Mouse (Mus musculus) embryonic facial prominence, embryonic 10.5 days (tissue): ENCODE measurements around the gene Zdhhc14. TPM values are rescaled to one million over a fixed set of nuclear protein-coding genes. Genes with fewer than 3 reads are reported as not detected.

Experiments used
- DNase-seq: peaks from one replicate; pipeline ENCODE4 v3.0.0-alpha.2; 2017; ENCODE audit warnings: low spot score
- H3K27ac ChIP-seq: fragments of 300-500 bp; sonication (generic); replicated peaks from 2 replicates; pipeline ENCODE4 v1.5.1; 2016; ENCODE audit warnings: mild to moderate bottlenecking
- H3K27me3 ChIP-seq: fragments of 300-500 bp; sonication (generic); replicated peaks from 2 replicates; pipeline ENCODE4 v1.6.1; 2016; ENCODE audit warnings: low read depth, mild to moderate bottlenecking; ENCODE audit not compliant: poor library complexity, severe bottlenecking
- H3K36me3 ChIP-seq: fragments of 300-500 bp; sonication (generic); replicated peaks from 2 replicates; pipeline ENCODE4 v1.6.1; 2016; ENCODE audit warnings: mild to moderate bottlenecking, moderate library complexity
- H3K4me1 ChIP-seq: fragments of 300-500 bp; sonication (generic); 2 replicates; pipeline ENCODE4 v1.6.1; 2016
- H3K4me3 ChIP-seq: fragments of 300-500 bp; sonication (generic); 2 replicates; pipeline ENCODE4 v1.5.1; 2016; ENCODE audit warnings: mild to moderate bottlenecking, moderate library complexity
- H3K9me3 ChIP-seq: fragments of 300-500 bp; sonication (generic); 2 replicates; pipeline ENCODE4 v1.6.1; 2016; ENCODE audit warnings: mild to moderate bottlenecking
- WGBS: fragments of 180-500 bp; shearing (Covaris S2); methylation state at CpG from one replicate; pipeline ENCODE4 v1.1.7; 2016; 5-methylcytosine and 5-hydroxymethylcytosine counted together
- polyA plus RNA-seq: library from polyadenylated mRNA; unstranded; fragments of >200 nt; fragmentation: Nextera tagmentation; extraction: Ambion mirVana; gene quantifications from 2 replicates; pipeline ENCODE4 v1.2.1, GENCODE M21; 2016

Gene Zdhhc14
- polyA plus RNA-seq, 1 experiment from 2014 or later, result 1.2 TPM

DNA sequence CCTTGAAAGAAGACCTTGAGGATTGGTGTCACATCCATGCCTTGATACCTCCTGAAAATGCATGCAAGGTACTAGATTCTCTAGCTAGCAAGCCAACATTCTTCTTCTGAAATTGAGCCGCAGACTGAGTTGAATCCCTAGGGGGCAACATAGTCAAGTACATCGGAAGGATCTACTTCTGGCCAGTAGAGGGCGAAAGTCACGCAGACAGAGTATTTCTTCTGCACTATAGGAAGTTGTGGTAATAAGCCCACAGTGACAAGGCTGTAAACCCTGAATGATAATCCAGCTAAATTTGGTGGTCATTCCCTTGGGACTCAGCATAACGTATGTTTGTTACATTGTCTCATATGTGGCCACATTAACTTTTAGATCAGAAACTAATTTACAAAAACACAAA lies 303.5 kb downstream of the Zdhhc14 start:
- 6% methylated on average over 5 of the region's 5 CpGs for WGBS
- DNase-seq, result peak; percentile 74
- H3K9me3 ChIP-seq, result no peaks in the 10 kb centered on the region
- H3K4me3 ChIP-seq, result no peak overlapping the region
- 0 out of 2 replicates have a peak, but pooled peaks cover 6% of the 10 kb centered on the region for H3K27me3 ChIP-seq
- peaks cover 19% of the 10 kb centered on the region for H3K4me1 ChIP-seq
- no peaks in the 10 kb centered on the region for H3K36me3 ChIP-seq
- H3K27ac ChIP-seq, result no peak overlapping the region

DNA sequence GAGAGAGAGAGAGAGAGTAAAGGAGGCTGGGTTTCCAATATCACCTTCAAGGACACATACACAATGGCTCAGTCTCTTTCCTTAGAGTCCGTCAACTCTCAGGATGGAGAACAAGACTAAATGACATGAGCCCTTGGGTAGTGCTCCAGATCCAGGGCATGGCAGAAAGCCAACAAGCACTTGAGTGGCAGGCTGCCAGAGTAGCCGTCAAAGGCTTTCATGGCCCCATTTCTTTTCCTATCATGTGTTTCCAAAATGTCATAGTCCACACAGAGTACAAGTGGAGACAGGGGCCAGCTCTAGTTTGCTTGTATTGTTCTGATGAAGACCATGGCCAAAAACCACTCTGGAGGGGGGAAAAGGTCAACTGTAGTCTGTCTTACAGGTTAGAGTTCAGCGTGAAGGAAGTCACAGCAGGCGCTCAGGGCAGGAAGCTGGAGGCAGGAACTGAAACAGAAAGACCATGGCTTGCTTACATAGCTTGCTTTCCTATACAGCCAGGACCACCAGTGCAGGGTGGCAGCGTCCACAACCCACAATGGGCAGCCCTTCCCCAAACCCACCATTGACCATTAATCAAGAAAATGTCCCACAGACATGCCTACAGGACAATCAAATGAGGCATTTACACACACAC lies 304.9 kb downstream of the Zdhhc14 start:
- Histone ChIP-seq H3K4me3 (no peak overlapping the region), H3K27ac (0 out of 2 replicates have a peak overlapping the region, but pooled peaks have one; percentile 19), H3K27me3 (0 out of 2 replicates have a peak, but pooled peaks cover 6% of the 10 kb centered on the region), H3K9me3 (no peaks in the 10 kb centered on the region), H3K36me3 (no peaks in the 10 kb centered on the region), H3K4me1 (peaks cover 22% of the 10 kb centered on the region)
- WGBS, result 82% methylated on average over 5 of the region's 5 CpGs
- DNase-seq, result no peak

DNA sequence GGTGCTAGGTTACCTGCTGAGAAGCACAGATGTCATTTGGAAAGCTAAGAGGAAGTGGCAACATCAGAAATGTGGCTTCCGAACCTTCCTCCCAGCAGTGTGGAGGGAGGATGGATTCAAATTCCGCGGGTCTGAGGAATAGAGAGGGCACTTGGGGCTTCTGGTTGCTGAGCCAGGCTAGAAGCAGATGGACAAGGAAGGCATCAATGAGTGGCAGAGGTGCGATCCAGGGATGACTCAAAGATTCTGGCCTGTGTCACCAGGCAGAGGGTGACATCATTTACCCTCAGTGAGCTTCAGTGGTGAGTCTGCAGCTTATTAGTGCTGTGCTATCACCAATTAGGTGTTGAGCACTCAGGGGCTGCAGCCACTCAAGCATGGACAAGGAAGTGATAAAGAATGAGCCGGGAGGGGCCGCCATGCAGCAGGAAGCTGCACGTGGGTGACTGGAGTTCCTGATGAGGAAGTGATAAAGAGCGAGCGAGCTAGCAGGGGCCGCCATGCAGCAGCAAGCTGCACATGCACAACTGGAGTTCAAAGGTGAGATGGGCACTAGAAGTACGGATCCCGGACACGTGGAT lies 306.0 kb downstream of the Zdhhc14 start:
- WGBS, result 69% methylated on average over 13 of the region's 13 CpGs

DNA sequence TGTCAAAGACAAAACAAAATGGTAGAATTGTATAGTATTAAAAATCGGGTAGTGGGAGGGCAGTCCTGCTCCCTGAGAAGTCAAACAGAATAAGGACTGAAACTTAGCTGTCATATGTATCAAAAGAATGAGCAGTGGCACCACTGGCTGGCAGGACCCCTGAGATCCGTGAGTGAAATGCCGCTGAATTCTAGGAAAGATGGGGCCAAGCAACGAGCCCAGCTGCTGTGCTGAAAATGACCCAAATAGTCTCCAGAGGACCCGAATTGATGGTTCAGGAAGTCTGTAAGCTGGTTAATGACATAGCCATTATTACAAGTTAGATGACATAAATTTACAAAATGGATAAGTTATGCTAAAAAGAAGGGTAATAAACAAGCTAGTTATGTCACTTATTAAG lies 306.5 kb downstream of the Zdhhc14 start:
- Histone ChIP-seq H3K4me1 (peaks cover 21% of the 10 kb centered on the region), H3K27ac (no peak overlapping the region), H3K36me3 (no peaks in the 10 kb centered on the region), H3K9me3 (no peaks in the 10 kb centered on the region), H3K27me3 (0 out of 2 replicates have a peak, but pooled peaks cover 6% of the 10 kb centered on the region), H3K4me3 (no peak overlapping the region)
- 79% methylated on average over 5 of the region's 5 CpGs for WGBS
- no peak for DNase-seq

More for the DNA sequence above, 306.0 kb downstream of the Zdhhc14 start:
- no peaks in the 10 kb centered on the region for H3K36me3 ChIP-seq
- 0 out of 2 replicates have a peak, but pooled peaks cover 6% of the 10 kb centered on the region for H3K27me3 ChIP-seq
- H3K27ac ChIP-seq, result no peak overlapping the region
- DNase-seq, result no peak
- H3K4me1 ChIP-seq, result peaks cover 22% of the 10 kb centered on the region
- H3K9me3 ChIP-seq, result no peaks in the 10 kb centered on the region
- H3K4me3 ChIP-seq, result no peak overlapping the region

DNA sequence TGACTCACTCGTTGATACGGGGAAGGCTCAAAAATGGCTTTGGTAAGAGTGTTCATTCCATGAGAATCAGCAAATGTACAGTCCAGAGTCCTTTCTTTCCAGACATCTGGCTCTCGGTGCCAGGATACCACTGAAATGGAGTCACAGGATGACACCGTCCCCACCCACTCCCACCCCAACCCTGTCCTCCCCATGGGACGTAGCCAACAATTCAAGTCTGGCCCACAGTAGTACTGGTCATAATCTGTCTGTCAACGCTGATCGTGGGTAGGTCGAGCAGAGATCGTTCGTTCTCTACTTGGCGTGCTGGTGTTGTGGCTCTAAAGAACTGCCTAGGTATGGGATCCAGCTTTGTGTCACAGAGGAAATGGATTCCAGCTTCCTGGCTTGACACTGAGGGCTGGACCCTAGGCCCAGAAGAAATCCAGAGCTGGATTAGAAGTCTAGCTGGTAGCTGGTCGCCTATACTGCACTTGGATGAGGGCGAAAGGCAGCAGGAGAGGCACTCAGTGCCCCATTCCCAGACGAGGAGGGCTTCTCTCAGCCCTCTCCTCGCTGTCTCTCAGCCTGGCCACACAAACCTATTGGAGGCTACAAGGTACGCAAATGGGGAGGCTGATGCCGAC lies 307.2 kb downstream of the Zdhhc14 start:
- Histone ChIP-seq H3K9me3 (no peaks in the 10 kb centered on the region), H3K27ac (no peak overlapping the region), H3K27me3 (0 out of 2 replicates have a peak, but pooled peaks cover 6% of the 10 kb centered on the region), H3K4me1 (peaks cover 16% of the 10 kb centered on the region), H3K4me3 (no peak overlapping the region), H3K36me3 (no peaks in the 10 kb centered on the region)
- 89% methylated on average over 17 of the region's 17 CpGs for WGBS
- DNase-seq, result no peak

DNA sequence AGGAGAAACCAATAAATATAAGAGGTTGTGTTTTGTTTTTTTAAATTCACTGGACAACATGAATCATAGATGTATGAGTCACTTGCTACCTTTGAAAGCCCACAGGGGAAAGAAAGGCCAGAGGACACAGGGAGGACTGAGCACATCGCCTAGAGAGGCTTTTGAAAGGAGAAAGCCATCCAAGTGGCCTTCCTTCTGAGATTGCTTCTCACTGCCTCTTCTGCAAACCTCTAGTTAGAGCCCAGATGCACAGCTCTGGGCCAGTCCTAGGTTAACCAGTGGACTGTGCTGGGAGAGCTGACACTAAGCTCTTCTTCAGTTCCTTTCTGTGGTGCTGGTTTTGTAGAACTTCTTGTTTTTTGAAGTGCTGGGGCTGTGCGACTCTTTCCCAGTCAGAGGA lies 307.9 kb downstream of the Zdhhc14 start:
- H3K27ac ChIP-seq, result no peak overlapping the region
- 0 out of 2 replicates have a peak, but pooled peaks cover 6% of the 10 kb centered on the region for H3K27me3 ChIP-seq
- peaks cover 19% of the 10 kb centered on the region for H3K4me1 ChIP-seq
- H3K4me3 ChIP-seq, result no peak overlapping the region
- no peak for DNase-seq
- no peaks in the 10 kb centered on the region for H3K36me3 ChIP-seq
- 80% methylated on average over 2 of the region's 2 CpGs for WGBS
- no peaks in the 10 kb centered on the region for H3K9me3 ChIP-seq

DNA sequence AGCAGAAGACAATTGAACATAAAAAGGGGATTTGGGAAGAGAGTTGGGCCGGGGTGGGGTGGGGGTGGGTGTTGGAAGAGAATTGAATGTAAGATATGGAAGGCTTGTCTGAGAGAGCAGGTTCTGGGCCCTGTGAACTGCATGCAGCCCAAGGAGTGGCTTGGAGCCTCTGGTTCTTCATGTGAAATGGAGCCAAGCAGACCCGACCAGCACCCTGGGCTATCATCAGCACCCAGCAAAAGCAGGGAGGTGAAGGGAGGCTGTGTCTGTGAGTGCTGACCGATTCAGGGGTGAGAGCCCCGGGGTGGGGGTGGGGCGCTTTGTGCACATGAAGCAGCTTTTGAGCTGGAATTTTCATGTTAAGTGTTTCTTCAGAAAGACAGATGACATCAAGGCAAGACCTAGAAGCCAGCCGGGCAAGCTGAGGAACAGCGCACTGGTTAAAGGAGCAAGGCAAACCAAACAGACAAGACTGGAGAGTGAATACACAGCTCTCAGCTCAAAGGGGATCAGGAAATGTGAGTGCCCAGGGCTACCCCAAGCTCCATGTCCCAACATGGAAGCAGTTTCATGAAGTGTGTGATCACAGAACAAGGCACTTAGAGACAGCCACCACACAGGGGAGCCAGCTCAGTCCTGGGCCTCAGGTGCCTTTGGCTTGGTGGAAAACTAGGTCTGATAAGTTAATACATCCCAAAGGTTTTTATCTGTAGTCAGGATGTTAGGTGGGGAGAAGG lies 308.6 kb downstream of the Zdhhc14 start:
- DNase-seq, result no peak
- H3K27ac ChIP-seq, result no peak overlapping the region
- 80% methylated on average over 7 of the region's 7 CpGs for WGBS
- H3K9me3 ChIP-seq, result no peaks in the 10 kb centered on the region
- peaks cover 26% of the 10 kb centered on the region for H3K4me1 ChIP-seq
- H3K27me3 ChIP-seq, result 0 out of 2 replicates have a peak, but pooled peaks cover 6% of the 10 kb centered on the region
- no peak overlapping the region for H3K4me3 ChIP-seq
- H3K36me3 ChIP-seq, result no peaks in the 10 kb centered on the region

DNA sequence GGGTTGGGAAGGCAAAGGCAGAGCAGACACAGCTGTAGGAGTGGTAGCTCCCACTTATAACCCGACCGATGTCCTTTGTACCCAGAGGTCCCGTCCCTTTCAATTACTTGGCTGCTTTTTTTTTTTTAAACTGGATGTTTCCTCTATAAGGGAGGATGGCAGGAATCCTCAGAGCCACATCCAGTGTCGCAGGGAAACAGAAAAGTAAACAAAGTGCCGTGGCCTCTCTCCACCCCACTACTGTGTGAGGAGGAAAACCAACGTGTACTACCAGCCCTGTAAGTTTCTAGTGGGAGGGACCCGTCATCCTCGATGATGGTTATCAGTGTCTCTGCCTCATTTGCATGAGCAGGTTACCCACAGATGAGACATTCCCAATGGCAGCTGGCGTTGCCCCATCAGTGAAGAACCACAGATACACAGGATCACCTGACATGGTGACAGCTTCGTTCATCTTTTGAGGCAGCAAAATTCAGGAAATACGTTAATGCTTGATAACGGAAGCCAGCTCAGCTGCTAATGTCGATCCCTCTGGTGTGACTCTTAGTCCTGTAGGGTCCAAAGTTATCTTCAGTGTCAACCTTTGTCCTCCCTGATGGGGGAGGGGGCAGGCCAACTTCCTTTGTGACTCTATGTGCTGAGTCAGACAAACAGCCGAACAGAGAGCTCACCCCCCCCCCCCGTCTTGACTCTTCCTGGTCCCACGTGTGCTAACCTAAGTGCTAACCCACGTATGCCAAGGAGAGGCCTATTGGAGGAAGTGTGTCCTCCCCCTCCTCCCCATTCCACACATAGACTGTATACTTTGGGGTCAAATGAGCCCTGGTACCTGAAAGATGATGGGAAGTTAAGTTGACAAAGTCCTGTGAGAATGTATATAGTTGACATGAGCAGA lies 309.7 kb downstream of the Zdhhc14 start:
- WGBS, result 82% methylated on average over 17 of the region's 17 CpGs
- peaks cover 31% of the 10 kb centered on the region for H3K4me1 ChIP-seq
- 0 out of 2 replicates have a peak, but pooled peaks cover 6% of the 10 kb centered on the region for H3K27me3 ChIP-seq
- no peak overlapping the region for H3K27ac ChIP-seq
- no peaks in the 10 kb centered on the region for H3K36me3 ChIP-seq
- no peaks in the 10 kb centered on the region for H3K9me3 ChIP-seq
- no peak for DNase-seq
- no peak overlapping the region for H3K4me3 ChIP-seq

DNA sequence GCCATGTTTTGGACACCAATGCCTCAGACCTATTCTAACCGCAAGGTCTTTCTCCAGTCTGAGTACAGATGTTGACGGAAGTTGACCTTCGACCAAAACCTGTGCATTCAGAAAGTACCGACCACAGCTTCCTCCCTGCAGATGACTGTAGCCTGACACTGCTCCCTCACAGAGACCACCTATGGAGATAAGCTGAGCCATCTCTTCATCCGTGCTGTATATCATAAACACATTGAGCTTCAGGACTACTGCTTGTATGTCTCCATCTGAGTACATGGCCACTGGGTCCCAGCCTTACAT lies 310.2 kb downstream of the Zdhhc14 start:
- Histone ChIP-seq H3K27me3 (0 out of 2 replicates have a peak, but pooled peaks cover 6% of the 10 kb centered on the region), H3K27ac (no peak overlapping the region), H3K36me3 (no peaks in the 10 kb centered on the region), H3K4me3 (no peak overlapping the region), H3K4me1 (peaks cover 31% of the 10 kb centered on the region), H3K9me3 (no peaks in the 10 kb centered on the region)
- 84% methylated on average over 5 of the region's 5 CpGs for WGBS
- DNase-seq, result no peak
